Mouse (Mus musculus) small intestine, adult 2 months (tissue): Measurements from ENCODE around the gene Dars. TPM values are rescaled to one million over a fixed set of nuclear protein-coding genes. Genes with fewer than 3 reads are reported as not detected.
"Not testable (repeated sequence)": the region's sequence is repeated elsewhere in the genome, so short reads cannot be mapped to it uniquely, and the experiment has no call there.

Source experiments
- H3K27ac ChIP-seq: fragments of 200-500 bp; 2 replicates; pipeline ENCODE4 v1.5.1; 2012; ENCODE audit warnings: low read depth, low read length, control low read depth, inconsistent platforms; ENCODE audit not compliant: insufficient read depth
- H3K27me3 ChIP-seq: fragments of 200-500 bp; 2 replicates; pipeline ENCODE4 v1.6.1; 2012; ENCODE audit warnings: mild to moderate bottlenecking, moderate library complexity, low read length, inconsistent platforms; ENCODE audit not compliant: control insufficient read depth, insufficient read depth
- H3K36me3 ChIP-seq: fragments of 200-500 bp; 2 replicates; pipeline ENCODE4 v1.6.1; 2012; ENCODE audit warnings: mild to moderate bottlenecking, low read length, control low read depth, inconsistent platforms; ENCODE audit not compliant: control insufficient read depth, insufficient read depth
- H3K4me1 ChIP-seq: fragments of 200-500 bp; 2 replicates; pipeline ENCODE4 v1.6.1; 2012; ENCODE audit warnings: low read length, inconsistent platforms, mixed read lengths; ENCODE audit not compliant: control insufficient read depth, insufficient read depth, insufficient read length
- H3K4me3 ChIP-seq: fragments of 200-500 bp; 2 replicates; pipeline ENCODE4 v1.5.1; 2012; ENCODE audit warnings: low read depth, mild to moderate bottlenecking, control low read depth, inconsistent platforms, low read length, moderate library complexity
- CTCF ChIP-seq: fragments of 200-500 bp; IDR thresholded peaks from 2 replicates; pipeline ENCODE4 v1.5.1; 2012; ENCODE audit warnings: low read depth, mild to moderate bottlenecking, control low read depth, inconsistent platforms, low read length, moderate library complexity, mixed read lengths; ENCODE audit not compliant: insufficient replicate concordance, insufficient read length; ENCODE audit errors: extremely low read depth
- POLR2A ChIP-seq: fragments of 200-500 bp; IDR thresholded peaks from 2 replicates; pipeline ENCODE4 v1.6.1; 2012; ENCODE audit warnings: low read depth, mild to moderate bottlenecking, control low read depth, inconsistent platforms, low read length, moderate library complexity
- WGBS: fragments of 180-500 bp; shearing (Covaris S2); methylation state at CpG from one replicate; pipeline ENCODE4 v1.1.7; 2018; 5-methylcytosine and 5-hydroxymethylcytosine counted together
- polyA plus RNA-seq: library from polyadenylated mRNA; depleted of rRNA; stranded (reverse); fragments of >200 nt; gene quantifications from 2 replicates; pipeline ENCODE4 v1.2.3, GENCODE M21; 2012

Gene Dars
- polyA plus RNA-seq, 1 experiment = 2.3 TPM

DNA sequence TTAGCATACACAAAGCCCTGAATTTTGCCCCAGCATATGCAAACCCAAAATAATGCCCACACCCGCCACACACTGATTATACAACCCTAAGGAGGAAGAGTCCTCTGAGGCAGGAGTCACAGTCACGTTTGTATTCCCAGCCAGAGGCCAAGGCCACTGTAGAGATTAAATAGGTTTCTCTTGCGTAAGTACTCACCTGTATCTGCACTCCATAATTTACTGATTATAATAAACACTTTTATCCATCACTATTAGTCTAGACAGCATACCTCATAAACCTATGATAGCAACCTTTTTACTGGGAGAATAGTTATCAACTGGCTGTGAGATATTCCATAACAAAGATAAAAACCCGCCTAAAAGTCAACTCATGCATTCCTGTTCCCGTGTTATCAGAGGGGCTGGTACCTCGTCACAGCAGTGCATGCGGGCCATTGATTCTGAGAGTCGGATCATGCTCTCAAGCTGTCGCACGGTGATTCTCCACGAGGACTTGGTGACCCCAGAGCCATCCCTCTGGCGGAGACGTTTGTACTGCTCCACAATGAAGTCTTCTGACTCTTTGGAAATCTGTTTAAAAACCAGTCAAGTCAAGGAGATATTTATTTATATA is 79.4 kb downstream of the Dars start:
- Histone ChIP-seq H3K27ac (no peak overlapping the region), H3K36me3 (peaks cover 46% of the 10 kb centered on the region)
- TF ChIP-seq POLR2A = no peak
- no peak for TF ChIP-seq CTCF

DNA sequence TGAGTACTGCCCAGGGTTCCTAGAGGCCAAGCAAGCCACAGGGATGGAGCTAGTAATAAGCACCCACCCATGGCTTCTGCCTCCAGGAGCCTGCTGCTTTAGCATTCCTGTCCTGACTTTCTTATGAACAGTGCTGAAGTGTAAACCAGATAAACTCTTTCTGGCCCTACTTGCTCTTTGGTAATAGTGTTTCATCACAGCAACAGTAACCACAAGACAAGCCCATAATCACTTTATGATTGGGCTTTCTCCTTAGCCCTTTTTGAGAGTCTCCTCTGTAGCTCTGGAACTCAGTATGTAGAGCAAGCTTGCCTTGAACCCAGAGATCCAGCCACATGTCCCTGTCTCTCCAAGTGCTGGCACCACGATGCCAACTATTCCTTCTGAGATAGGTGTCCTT is 86.9 kb downstream of the Dars start:
- Histone ChIP-seq H3K4me3 (no peak overlapping the region), H3K27ac (no peak overlapping the region), H3K36me3 (peaks cover 27% of the 10 kb centered on the region), H3K4me1 (peaks cover 6% of the 10 kb centered on the region; the same call in 1 of the 2 replicates), H3K27me3 (no peaks in the 10 kb centered on the region)
- no peak for TF ChIP-seq POLR2A
- TF ChIP-seq CTCF = no peak
- WGBS = 84% methylated on average over 1 of the region's 1 CpGs

More for the DNA sequence above, 79.4 kb downstream of the Dars start:
- peaks cover 3% of the 10 kb centered on the region; the same call in 1 of the 2 replicates for H3K4me1 ChIP-seq
- H3K4me3 ChIP-seq = no peak overlapping the region
- H3K27me3 ChIP-seq = no peaks in the 10 kb centered on the region
- WGBS = 44% methylated on average over 13 of the region's 13 CpGs

DNA sequence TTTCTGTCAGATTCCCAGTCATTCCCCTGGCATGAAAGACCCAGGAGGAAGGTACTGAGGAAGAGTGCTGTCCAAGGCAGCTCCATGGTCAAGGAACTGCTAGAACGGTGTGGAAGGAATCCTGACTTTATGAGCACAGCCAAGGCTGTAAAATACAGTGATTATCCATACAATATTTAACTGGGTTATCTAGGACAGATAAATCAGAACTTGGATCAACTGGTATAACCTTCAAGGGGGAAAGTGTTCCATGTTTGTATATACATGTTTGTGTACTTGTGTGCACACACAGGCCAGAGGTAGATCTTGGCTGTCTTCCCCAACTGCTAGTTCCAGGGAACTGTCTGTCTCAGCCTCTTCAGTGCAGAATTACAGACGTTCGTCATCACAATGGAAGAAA is 89.0 kb downstream of the Dars start, which contains the start of gene Lct:
Gene Lct, minus strand, starts transcription at position 101 of the 400 bp plus-strand sequence.
- TF ChIP-seq POLR2A (peak; percentile 48; the same call in 1 of the 2 replicates), CTCF (no peak)
- peak within 1 kb of the TSS; percentile 88 for H3K27ac ChIP-seq
- peak within 1 kb of the TSS; percentile 72 for H3K4me3 ChIP-seq
- WGBS = 46% methylated on average over 3 of the region's 3 CpGs
- H3K4me1 ChIP-seq = peaks cover 6% of the 10 kb centered on the region; the same call in 1 of the 2 replicates
- peaks cover 25% of the 10 kb centered on the region for H3K36me3 ChIP-seq
- H3K27me3 ChIP-seq = no peaks in the 10 kb centered on the region

DNA sequence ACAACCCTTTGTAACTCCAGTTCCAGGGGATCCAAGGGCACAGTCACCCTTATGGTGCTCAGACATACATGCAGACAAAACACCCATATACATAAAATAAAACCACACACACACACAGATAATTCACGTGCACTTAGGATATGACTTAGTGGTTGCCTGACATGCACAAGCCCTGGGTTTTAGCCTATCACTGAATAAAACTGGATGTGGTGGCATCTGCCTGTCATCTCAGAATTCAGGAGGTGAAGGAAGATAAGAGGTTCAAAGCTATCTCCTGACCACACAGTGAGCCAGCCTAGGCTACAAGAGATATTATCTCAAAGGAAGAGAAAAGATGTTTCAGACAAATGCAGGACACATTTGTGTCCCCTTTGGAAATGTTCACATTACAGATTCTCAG is 90.0 kb downstream of the Dars start:
- Histone ChIP-seq H3K27me3 (no peaks in the 10 kb centered on the region), H3K27ac (peak overlapping the region; percentile 88), H3K4me1 (peaks cover 12% of the 10 kb centered on the region; the same call in 1 of the 2 replicates), H3K36me3 (peaks cover 25% of the 10 kb centered on the region), H3K4me3 (peak overlapping the region; percentile 72; the same call in 1 of the 2 replicates)
- WGBS = 87% methylated on average over 1 of the region's 1 CpGs
- no peak for TF ChIP-seq CTCF
- no peak for TF ChIP-seq POLR2A

DNA sequence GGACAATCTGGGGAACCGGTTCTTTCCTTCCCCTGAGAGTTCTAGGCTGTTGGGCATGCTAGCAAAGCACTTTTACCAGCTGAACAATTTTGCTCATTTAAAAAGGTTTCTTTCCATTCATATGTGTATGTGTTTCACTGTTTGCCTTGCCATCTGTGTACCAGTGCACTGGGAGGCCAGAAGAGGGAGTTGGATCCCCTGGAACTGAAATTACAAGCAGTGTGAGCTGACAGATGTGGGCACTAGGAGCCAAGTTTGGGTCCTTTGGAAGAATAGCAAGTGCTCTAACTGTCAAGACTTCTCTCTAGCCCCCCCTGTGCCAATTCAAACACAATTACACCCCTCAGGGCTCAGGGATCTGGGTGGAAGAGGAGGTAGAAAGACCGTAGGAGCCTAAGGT is 92.4 kb downstream of the Dars start:
- 80% methylated on average over 2 of the region's 2 CpGs for WGBS
- H3K4me1 ChIP-seq = peaks cover 15% of the 10 kb centered on the region; the same call in 1 of the 2 replicates
- no peaks in the 10 kb centered on the region for H3K27me3 ChIP-seq
- H3K4me3 ChIP-seq = peak overlapping the region; percentile 35
- peaks cover 29% of the 10 kb centered on the region for H3K36me3 ChIP-seq
- TF ChIP-seq CTCF (no peak; the same call in 1 of the 2 replicates), POLR2A (no peak)
- peak overlapping the region; percentile 87 for H3K27ac ChIP-seq

DNA sequence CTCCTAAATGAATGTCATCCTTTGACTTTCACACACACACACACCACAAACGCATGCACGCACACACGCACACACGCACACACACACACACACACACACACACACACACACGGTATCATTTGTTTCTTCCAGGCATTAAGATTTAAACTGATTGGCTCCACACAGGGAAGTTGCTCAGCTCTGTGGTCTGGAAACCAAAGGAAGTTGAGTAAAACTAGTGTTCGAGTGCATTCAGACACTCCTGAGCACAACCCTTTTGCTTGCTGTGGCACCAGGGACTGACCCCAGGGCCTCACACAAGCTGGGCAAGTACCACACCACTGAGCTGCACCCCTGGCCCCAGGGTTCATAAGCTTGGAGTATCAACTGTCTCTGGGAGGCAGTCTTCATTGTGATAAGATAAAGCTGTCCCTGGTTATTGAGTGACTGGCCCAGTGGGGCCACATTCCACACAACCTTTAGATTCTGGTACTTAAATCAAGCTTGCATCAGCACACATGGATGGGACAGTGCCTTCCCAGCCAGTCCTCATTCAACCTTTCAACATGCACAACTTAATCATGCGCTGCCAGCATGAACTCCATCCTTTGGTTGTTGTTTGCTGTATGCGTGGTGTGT is 94.0 kb downstream of the Dars start:
- Histone ChIP-seq H3K27me3 (no peaks in the 10 kb centered on the region), H3K4me1 (peaks cover 9% of the 10 kb centered on the region; the same call in 1 of the 2 replicates), H3K36me3 (peaks cover 37% of the 10 kb centered on the region), H3K27ac (peak overlapping the region; percentile 87), H3K4me3 (peak overlapping the region; percentile 32)
- TF ChIP-seq POLR2A = 0 out of 2 replicates have a peak, but pooled peaks have one; percentile 25
- no peak for TF ChIP-seq CTCF
- WGBS = 70% methylated on average over 8 of the region's 8 CpGs

DNA sequence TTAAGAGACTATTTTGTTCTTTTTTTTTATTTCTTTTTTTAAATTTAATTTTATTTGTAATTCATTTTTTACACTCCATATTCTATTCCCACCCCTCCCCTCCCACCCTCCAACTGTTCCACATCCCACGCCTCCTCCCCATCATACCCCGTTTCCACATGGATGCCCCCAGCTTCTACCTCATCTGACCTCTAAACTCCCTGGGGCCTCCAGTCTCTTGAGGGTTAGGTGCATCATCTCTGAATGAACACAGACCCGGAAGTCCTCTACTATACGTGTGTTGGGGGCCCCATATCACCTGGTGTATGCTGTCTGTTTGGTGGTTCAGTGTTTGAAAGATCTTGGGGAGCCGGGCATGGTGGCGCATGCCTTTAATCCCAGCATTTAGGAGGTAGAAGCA is 97.9 kb downstream of the Dars start:
- not testable (repeated sequence) for H3K27me3 ChIP-seq, H3K4me3 ChIP-seq, H3K4me1 ChIP-seq, H3K27ac ChIP-seq
- WGBS = 85% methylated on average over 6 of the region's 6 CpGs
- peaks cover 34% of the 10 kb centered on the region for H3K36me3 ChIP-seq
